Mouse (Mus musculus) hindbrain, embryonic 16.5 days (tissue): Measurements from ENCODE around the gene Dcaf1. TPM values are rescaled to one million over a fixed set of nuclear protein-coding genes. Genes with fewer than 3 reads are reported as not detected.

Source experiments
- ATAC-seq: fragments of 200-750 bp; cut with Nextera tagmentation; 2 replicates; pipeline ENCODE4 v1.8.0; 2017; ENCODE audit warnings: moderate TSS enrichment, moderate library complexity
- H3K27ac ChIP-seq: fragments of 300-500 bp; sonication (generic); 2 replicates; pipeline ENCODE4 v1.5.1; 2014; ENCODE audit warnings: low read depth, mild to moderate bottlenecking, control low read depth, low read length, moderate library complexity
- H3K27me3 ChIP-seq: fragments of 300-500 bp; sonication (generic); replicated peaks from 2 replicates; pipeline ENCODE4 v1.6.1; 2014; ENCODE audit warnings: low read length; ENCODE audit not compliant: control insufficient read depth, insufficient read depth
- H3K36me3 ChIP-seq: fragments of 300-500 bp; sonication (generic); 2 replicates; pipeline ENCODE4 v1.6.1; 2014; ENCODE audit warnings: mild to moderate bottlenecking, low read length, moderate library complexity, mixed read lengths; ENCODE audit not compliant: control insufficient read depth, insufficient read depth
- H3K4me1 ChIP-seq: fragments of 300-500 bp; sonication (generic); 2 replicates; pipeline ENCODE4 v1.6.1; 2014; ENCODE audit warnings: low read depth, low read length; ENCODE audit not compliant: control insufficient read depth, insufficient read depth
- H3K4me2 ChIP-seq: fragments of 300-500 bp; sonication (generic); 2 replicates; pipeline ENCODE4 v1.6.1; 2014; ENCODE audit warnings: mild to moderate bottlenecking, low read length, control low read depth, moderate library complexity
- H3K4me3 ChIP-seq: fragments of 300-500 bp; sonication (generic); 2 replicates; pipeline ENCODE4 v1.5.1; 2014; ENCODE audit warnings: mild to moderate bottlenecking, low read length, control low read depth, moderate library complexity
- H3K9ac ChIP-seq: fragments of 300-500 bp; sonication (generic); 2 replicates; pipeline ENCODE4 v1.6.1; 2014; ENCODE audit warnings: low read depth, mild to moderate bottlenecking, control low read depth, low read length, moderate library complexity
- H3K9me3 ChIP-seq: fragments of 300-500 bp; sonication (generic); 2 replicates; pipeline ENCODE4 v1.6.1; 2014; ENCODE audit warnings: mild to moderate bottlenecking, low read length, moderate library complexity; ENCODE audit not compliant: control insufficient read depth
- WGBS: fragments of 180-500 bp; shearing (Covaris S2); extraction: QIAGEN DNeasy Blood & Tissue Kit; methylation state at CpG from one replicate; pipeline ENCODE4 v1.1.7; 2014; 5-methylcytosine and 5-hydroxymethylcytosine counted together
- polyA plus RNA-seq: library from polyadenylated mRNA; unstranded; fragments of >200 nt; fragmentation: Nextera tagmentation; extraction: Ambion mirVana; gene quantifications from 2 replicates; pipeline ENCODE4 v1.2.1, GENCODE M21; 2015

The Dcaf1 gene
- polyA plus RNA-seq, 1 experiment from 2014 or later: 15.2 TPM

DNA sequence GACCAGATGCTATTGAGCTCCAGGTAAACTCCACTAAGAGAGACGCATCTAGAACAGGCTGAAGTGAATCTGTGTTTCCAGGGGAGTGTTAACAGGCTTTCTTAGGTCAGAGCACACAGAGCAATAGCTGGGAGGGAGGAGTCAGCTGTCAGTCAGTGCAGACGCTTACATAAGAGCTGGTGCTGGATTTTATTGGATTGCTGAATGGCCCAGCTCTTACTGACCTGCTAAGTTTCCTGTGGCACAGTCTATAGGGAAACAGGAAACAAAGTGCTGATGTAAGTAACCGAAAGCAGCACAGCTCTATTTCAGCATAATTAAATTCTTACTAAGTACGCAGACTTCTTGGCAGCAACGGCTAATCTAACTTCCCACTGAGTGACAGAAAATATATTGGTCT, 87.0 kb downstream of the Dcaf1 start:
- Histone ChIP-seq H3K4me3 (no peak overlapping the region), H3K9ac (no peak overlapping the region), H3K36me3 (peaks cover 24% of the 10 kb centered on the region), H3K4me2 (no peak overlapping the region), H3K9me3 (no peaks in the 10 kb centered on the region), H3K27me3 (no peaks in the 10 kb centered on the region), H3K27ac (no peak overlapping the region), H3K4me1 (no peaks in the 10 kb centered on the region)
- ATAC-seq: no peak
- 49% methylated on average over 5 of the region's 5 CpGs for WGBS

DNA sequence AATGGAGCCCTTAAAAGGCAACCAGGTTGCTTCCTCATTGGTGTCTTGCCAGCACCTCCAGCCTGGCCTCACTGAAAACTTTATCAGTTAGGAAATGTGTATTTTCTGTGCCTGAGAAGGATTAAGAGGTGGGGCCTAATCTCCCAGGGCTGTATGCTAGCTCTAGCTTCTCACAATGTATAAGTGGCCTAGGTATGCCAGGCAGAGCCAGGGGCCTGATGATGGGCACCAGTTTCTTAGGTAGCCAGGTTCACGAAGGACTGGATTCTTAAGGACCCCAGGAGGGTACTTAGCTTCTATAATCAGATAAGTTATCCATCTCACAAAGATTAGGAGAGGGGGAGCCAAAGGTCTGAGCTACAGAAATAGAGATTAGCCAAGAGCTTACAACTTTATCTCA, 90.0 kb downstream of the Dcaf1 start:
- Histone ChIP-seq H3K27me3 (no peaks in the 10 kb centered on the region), H3K4me1 (no peaks in the 10 kb centered on the region), H3K36me3 (peaks cover 22% of the 10 kb centered on the region), H3K9me3 (no peaks in the 10 kb centered on the region), H3K27ac (no peak overlapping the region), H3K4me2 (no peak overlapping the region), H3K9ac (no peak overlapping the region), H3K4me3 (no peak overlapping the region)
- ATAC-seq: no peak
- WGBS: 75% methylated on average over 1 of the region's 1 CpGs

DNA sequence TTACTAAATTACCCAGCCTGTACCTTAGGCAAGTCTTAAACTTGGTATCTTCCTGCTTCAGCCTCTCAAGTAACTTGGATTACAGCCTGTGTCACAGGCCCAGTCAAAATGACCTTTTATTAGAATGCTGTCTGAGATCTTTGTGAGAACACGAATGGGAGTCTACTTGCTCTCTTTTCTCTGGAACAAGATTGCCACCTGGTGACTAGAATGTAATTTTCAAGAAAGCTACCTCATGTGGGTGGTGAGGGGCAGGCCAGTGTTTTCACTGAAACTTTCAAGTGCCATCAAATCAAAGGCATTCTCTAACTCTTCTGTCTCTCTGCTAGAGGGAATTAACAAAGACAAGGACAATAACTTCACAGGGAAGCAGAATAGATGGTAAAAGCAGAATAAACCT, 92.1 kb downstream of the Dcaf1 start:
- 24% methylated on average over 1 of the region's 1 CpGs for WGBS
- no peak overlapping the region for H3K4me3 ChIP-seq
- no peak for ATAC-seq
- H3K9me3 ChIP-seq: no peaks in the 10 kb centered on the region
- peaks cover 22% of the 10 kb centered on the region for H3K36me3 ChIP-seq
- no peaks in the 10 kb centered on the region for H3K4me1 ChIP-seq
- no peak overlapping the region for H3K4me2 ChIP-seq
- H3K9ac ChIP-seq: no peak overlapping the region
- H3K27ac ChIP-seq: no peak overlapping the region
- H3K27me3 ChIP-seq: no peaks in the 10 kb centered on the region

DNA sequence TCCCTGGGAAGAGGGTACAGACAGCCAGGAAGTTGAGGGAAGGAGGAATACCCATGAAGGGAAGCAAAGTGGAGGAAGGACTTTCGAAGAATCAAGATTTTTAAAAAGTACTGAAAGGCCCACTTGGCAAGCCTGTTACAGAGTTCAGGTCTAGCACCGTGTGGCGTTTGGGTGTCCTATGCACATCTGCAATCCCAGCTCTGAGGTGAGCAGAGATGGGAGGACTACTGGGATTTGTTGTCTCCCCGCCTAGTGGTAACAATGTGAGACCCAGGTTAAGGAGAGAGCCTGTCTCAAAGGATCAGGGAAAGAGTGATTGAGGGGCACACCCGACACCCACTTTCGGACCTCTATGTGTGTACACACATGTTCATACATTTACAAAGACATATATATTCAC, 93.2 kb downstream of the Dcaf1 start:
- no peaks in the 10 kb centered on the region for H3K27me3 ChIP-seq
- H3K9me3 ChIP-seq: no peaks in the 10 kb centered on the region
- 92% methylated on average over 6 of the region's 6 CpGs for WGBS
- ATAC-seq: no peak
- no peak overlapping the region for H3K4me2 ChIP-seq
- H3K36me3 ChIP-seq: peaks cover 18% of the 10 kb centered on the region
- H3K4me1 ChIP-seq: no peaks in the 10 kb centered on the region
- no peak overlapping the region for H3K27ac ChIP-seq
- no peak overlapping the region for H3K9ac ChIP-seq
- no peak overlapping the region for H3K4me3 ChIP-seq

Other genes starting within 250 kb of the Dcaf1 start
- not detected in 2 replicates for gene Iqcf6, start 195.3 kb upstream of the Dcaf1 start, polyA plus RNA-seq
- gene Grm2, start 165.8 kb upstream of the Dcaf1 start, polyA plus RNA-seq: 11.3 and 12.3 TPM in 2 replicates
- gene Tex264, start 135.9 kb upstream of the Dcaf1 start, polyA plus RNA-seq: 86.1 and 91.0 TPM in 2 replicates
- 4.6 and 5.3 TPM in 2 replicates for gene Rad54l2, start 32.7 kb upstream of the Dcaf1 start, polyA plus RNA-seq
- gene Rbm15b, start 65.6 kb downstream of the Dcaf1 start, polyA plus RNA-seq: 7.9 and 11.8 TPM in 2 replicates
- 185 and 188 TPM in 2 replicates for gene Manf, start 70.1 kb downstream of the Dcaf1 start, polyA plus RNA-seq